Mouse (Mus musculus): ENCODE measurements around the gene Prmt2. TPM values are rescaled to one million over a fixed set of nuclear protein-coding genes. Genes with fewer than 3 reads are reported as not detected.

Gene Prmt2
- polyA plus RNA-seq, 1 experiment: 49.0 TPM

DNA sequence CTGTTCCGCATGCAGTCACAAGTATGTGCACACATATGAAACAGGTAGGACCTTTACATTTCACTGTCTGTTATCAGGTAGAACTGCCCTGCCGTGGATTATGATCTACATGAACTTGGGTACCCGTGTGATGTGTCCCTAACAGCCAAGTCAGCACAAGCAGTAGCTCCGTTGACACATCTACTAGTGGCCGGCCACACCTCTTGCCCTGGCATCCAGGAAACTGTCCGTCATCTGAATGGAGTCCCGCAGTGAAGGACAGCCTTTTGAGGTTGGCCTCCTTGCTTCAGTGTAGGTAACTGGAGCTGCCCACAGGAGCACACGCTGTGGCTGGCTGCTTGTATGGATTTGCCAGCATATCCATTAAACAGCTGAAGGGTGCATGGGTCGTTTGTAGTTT, 19.4 kb downstream of the Prmt2 start:
- no peak for DNase-seq (ENCODE audit: low read depth)

DNA sequence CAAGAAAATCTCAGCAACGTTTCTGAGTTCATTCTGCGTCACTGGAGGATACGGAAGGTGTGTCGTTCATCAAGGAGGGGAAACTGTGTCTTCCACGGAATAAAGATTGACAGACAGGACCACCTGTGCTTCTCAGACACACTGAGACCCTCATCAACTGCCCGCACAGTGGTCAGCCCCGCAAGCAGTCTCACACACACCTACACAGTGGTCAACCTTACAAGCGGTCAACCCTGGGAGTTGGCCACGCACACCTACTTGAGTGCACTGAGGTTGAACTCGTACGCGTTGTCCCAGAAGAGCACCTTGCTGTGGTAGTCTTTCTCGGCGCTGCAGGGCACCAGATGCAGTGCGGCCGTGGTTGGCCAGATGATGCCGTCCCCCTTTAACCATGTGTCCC, 20.6 kb downstream of the Prmt2 start:
- DNase-seq (ENCODE audit: low read depth): no peak

- DNase-seq (ENCODE audit: low read depth): no peak
These were observed 23.5 kb downstream of the Prmt2 start for GRCm38 (mm10) chr10:76214161-76214560.

DNA sequence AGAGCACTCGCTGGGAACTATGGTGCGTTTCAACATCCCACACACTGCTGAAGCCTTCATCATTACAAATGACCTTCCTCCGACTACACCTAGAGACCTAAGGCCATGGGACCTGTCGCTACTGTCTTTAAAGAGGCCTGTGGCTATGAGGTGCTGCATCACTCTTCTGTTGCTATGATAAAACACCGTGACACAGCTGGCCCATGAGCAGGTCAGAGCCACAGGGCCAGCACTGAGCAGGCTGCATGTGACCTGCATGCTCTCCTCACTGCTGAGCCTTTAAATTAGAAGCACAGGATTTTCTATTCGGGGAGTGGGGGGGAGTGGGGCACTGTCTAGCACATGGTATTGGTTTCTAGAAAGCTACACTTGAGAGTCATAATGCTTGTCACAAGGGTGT, 25.5 kb downstream of the Prmt2 start:
- no peak for DNase-seq (ENCODE audit: low read depth)

DNA sequence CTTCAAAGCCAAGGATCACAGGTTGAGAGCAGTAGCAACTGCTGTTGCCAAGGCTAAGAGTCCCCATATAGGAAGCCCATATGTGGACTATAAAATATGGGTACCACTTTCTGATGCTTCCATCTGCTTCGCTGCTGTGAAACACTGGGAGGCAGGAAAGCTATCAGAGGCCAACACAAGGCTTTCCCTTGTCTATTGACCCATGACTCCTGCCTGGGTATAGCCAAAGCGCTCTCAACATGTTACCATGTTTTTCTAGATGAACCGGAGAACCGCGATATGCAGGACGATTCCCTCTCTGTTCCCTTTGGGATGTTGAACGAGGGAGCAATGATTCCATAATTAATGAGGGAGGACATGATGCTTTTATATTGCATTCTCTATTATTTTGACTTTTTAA, 26.9 kb downstream of the Prmt2 start:
- no peak for DNase-seq (ENCODE audit: low read depth)

- no peak for DNase-seq (ENCODE audit: low read depth)
These were observed 28.4 kb downstream of the Prmt2 start for GRCm38 (mm10) chr10:76209241-76209640.

DNA sequence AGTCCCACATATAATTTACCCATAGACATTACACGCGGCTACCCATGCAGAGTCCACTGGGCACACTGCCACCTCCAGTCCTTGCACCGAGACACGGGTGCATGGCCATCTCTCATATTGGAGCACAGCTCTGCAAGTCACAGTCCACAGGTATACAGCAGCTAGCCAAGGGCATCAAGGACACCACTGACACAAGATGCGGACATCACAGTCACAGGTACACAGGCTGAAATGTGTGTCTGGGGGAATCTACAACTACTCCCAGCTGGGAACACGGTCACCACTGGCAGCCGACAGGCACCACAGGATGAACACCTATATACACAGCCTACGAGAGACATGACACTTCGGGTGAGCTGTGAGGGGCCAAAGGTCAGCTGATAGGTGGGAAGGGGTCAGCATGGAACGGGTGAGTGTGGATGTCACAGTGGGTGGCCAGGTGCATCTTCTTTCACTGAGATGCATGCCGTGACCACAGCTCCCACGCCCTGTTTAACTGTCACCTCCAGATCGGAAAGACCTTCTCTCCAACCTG, 30.3 kb downstream of the Prmt2 start:
- DNase-seq (ENCODE audit: low read depth): no peak

GRCm38 (mm10) chr10:76203798-76204283, 33.8 kb downstream of the Prmt2 start:
- DNase-seq (ENCODE audit: low read depth): no peak

DNA sequence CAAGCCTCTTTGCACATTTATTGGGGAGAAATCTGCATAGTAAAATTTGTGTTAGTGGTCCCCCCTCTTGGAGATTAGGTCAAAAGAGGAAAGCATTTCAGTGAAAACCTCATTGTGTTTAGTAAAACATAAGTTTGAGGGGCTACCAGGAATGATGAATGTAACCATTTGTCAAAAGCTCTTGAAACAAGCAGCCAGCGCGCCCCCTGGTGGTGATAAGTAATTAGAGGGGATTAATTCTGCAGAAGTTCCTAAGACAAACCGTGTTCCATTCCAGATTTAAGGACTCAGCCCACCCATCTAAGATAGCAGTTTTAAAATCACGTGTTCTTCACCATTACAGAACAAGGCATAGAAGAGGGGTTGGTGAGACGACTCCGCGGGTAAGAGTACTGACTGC, 35.7 kb downstream of the Prmt2 start:
- DNase-seq (ENCODE audit: low read depth): no peak

DNA sequence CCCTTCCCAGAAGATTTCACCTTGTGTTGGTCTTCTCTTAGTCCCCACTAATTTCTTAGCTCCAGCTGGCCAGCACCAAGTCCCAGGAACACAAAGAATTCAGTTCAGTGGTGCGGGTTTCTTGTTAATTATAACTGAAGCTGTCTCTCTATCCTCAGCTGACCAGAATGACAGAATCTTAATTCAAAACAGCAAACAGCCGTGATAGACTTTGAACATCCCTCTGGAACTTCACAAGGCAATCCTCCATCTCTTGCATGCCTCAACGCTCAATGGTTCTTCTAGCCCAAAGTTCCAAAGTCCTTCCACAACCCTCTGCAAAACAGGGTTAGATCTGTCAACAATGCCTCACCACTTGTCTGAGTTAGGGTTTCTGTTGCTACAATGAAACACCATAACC, 36.2 kb downstream of the Prmt2 start:
- no peak for DNase-seq (ENCODE audit: low read depth)

DNA sequence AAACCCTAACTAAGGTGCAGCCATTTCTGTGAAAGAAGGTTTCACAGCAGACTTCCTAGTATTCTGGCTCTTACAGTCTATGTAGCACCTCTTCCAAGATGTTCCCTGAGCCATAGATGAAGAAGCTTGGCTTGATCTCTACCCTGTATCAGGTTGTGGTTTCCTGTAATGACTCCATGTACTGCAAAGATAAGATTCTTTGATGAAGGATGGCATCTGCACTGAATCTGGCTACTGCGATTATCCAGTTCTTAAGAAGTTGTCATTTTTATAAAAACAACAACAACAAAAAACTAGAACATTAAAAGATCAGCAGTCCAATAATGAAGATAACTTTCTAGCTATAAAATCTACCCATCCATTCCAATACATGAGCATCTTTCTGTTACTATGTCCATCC, 49.7 kb downstream of the Prmt2 start:
- no peak for DNase-seq (ENCODE audit: low read depth)

DNA sequence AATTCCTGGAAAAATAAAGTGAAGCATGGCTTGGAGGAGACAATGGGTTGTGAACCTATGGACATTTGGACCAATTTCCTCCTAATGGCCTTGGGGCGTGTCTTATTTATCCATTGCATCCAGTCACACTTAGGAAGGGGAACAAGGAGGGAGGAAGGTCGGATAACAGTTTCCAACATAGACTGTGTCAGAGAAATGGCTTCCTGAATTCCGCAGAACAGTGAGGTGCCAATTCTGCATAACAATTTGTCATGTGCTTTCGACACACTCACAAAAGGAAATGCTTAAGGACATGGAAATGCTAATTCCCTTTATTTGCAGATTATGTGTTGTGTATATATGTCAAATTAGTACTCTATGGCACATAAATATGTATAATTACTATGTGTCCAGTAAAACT, 52.4 kb downstream of the Prmt2 start:
- no peak for DNase-seq (ENCODE audit: low read depth)

GRCm38 (mm10) chr10:76174899-76175298, 62.8 kb downstream of the Prmt2 start:
- DNase-seq (ENCODE audit: low read depth): no peak

DNA sequence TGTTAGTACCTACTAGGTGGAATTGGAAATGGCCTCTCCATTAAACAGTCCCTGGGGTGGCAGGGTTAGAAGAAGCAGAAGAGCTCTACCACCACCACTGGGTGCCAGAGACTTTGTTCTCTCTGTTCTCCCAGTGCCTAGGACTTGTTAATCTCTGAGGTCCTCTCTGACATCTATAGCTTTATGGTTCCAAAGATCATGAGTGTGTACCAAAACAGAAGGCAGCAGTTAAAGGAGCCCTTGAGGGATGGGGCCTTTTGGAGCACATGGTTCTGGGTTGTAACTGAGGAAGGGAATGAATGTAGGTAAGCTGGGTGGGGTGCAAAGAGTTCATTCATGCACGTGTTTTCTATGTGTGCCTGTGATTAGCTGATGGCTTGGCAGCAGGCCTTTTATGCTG, 79.7 kb downstream of the Prmt2 start:
- no peak for DNase-seq (ENCODE audit: low read depth)

GRCm38 (mm10) chr10:76157528-76157927, 80.1 kb downstream of the Prmt2 start:
- no peak for DNase-seq (ENCODE audit: low read depth)

Other genes with a start within 250 kb of the Prmt2 start
- 4.4 and 4.8 TPM in 2 replicates for gene Zfp280b, start 205.2 kb downstream of the Prmt2 start, polyA plus RNA-seq (2012; rRNA removed)
- not detected in 2 replicates for gene Slc5a4b, start 126.9 kb downstream of the Prmt2 start, polyA plus RNA-seq (2012; rRNA removed)
- gene Slc5a4a, start 90.4 kb downstream of the Prmt2 start, polyA plus RNA-seq (2012; rRNA removed): not detected in 2 replicates
- 6.1 and 6.8 TPM in 2 replicates for gene S100b, start 16.0 kb upstream of the Prmt2 start, polyA plus RNA-seq (2012; rRNA removed)
- gene Dip2a, start 107.4 kb upstream of the Prmt2 start, polyA plus RNA-seq (2012; rRNA removed): 19.8 TPM in 2 replicates
- gene AC141477.1, start 202.6 kb upstream of the Prmt2 start, polyA plus RNA-seq (2012; rRNA removed): not detected in 2 replicates
- 11.7 and 15.6 TPM in 2 replicates for gene Pcnt, start 204.9 kb upstream of the Prmt2 start, polyA plus RNA-seq (2012; rRNA removed)
- 1.1 and 2.9 TPM in 2 replicates for gene 2610028H24Rik, start 211.2 kb upstream of the Prmt2 start, polyA plus RNA-seq (2012; rRNA removed)
- 17.3 and 21.6 TPM in 2 replicates for gene Mcm3ap, start 231.1 kb upstream of the Prmt2 start, polyA plus RNA-seq (2012; rRNA removed)
- gene Ybey, start 231.2 kb upstream of the Prmt2 start, polyA plus RNA-seq (2012; rRNA removed): 2.9 and 3.2 TPM in 2 replicates

Measured in gonadal fat pad, adult 2 months (tissue).